Mouse (Mus musculus) B cell, adult 67 days (primary cell): ENCODE data around the gene Fbxl22. TPM values are rescaled to one million over a fixed set of nuclear protein-coding genes. Genes with fewer than 3 reads are reported as not detected.

Experiments
- total RNA-seq, 2 experiments: library from RNA; stranded (reverse); gene quantifications; 4 replicates each; pipeline ENCODE4 v1.2.4; 2023

Gene Fbxl22
- 1 to 10 TPM; 4.6 to 6.0 TPM for total RNA-seq

GRCm38 (mm10) chr9:66514256-66514770 lies at the start of gene Fbxl22:
TSS of gene Fbxl22 (minus strand) at chr9:66514593.

Other genes starting within 250 kb of the Fbxl22 start
- 100 to 1,000 TPM; 111 to 118 TPM for gene Herc1, start 164.1 kb downstream of the Fbxl22 start, total RNA-seq
- 10 to 100 TPM; 93.3 to 96.4 TPM for gene Usp3, start 78.5 kb upstream of the Fbxl22 start, total RNA-seq
- under 1 TPM; 0.24 to 0.55 TPM for gene Car12, start 199.1 kb upstream of the Fbxl22 start, total RNA-seq